Mouse (Mus musculus) naive thymus-derived CD4-positive, alpha-beta T cell, adult 5 months (primary cell): ENCODE data around the gene Slc35g3. TPM values are rescaled to one million over a fixed set of nuclear protein-coding genes. Genes with fewer than 3 reads are reported as not detected.

ENCODE experiments used
- polyA plus RNA-seq: library from polyadenylated mRNA; unstranded; fragments of 100-300 nt; shearing (Covaris generic); gene quantifications from one replicate; pipeline ENCODE4 v1.2.1, GENCODE M21; 2017

Slc35g3 gene
- polyA plus RNA-seq: not detected

DNA sequence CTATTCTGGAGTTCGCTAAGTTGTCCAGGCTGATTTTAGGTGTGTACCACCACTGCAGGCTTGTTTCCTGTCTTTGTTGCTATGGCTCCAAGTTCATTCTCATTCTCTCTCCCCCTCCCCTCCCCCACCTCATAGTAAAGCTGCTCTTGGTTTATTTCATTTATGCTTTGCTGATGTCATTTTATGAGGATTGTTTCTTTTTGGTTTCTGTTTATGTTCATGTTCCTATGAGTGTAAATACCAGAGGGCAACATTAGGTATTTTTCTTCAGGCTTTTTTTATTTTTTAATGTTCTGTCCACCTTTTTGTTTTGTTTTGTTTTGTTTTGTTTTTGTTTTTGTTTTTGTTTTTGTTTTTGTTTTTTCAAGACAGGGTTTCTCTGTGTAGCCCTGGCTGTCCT is at the start of gene Slc35g3:
Gene Slc35g3 (minus strand): TSS at position 101 of the 400 bp plus-strand sequence.

GRCm38 (mm10) chr11:69804972-69805909 is 43.5 kb upstream of the Slc35g3 start, which contains the start of gene Tmem102:
TSS of gene Tmem102 (minus strand) at chr11:69805624.

GRCm38 (mm10) chr11:69801379-69801977 is 39.7 kb upstream of the Slc35g3 start, which contains the start of gene Fgf11:
TSS of gene Fgf11 (minus strand) at chr11:69801857.

DNA sequence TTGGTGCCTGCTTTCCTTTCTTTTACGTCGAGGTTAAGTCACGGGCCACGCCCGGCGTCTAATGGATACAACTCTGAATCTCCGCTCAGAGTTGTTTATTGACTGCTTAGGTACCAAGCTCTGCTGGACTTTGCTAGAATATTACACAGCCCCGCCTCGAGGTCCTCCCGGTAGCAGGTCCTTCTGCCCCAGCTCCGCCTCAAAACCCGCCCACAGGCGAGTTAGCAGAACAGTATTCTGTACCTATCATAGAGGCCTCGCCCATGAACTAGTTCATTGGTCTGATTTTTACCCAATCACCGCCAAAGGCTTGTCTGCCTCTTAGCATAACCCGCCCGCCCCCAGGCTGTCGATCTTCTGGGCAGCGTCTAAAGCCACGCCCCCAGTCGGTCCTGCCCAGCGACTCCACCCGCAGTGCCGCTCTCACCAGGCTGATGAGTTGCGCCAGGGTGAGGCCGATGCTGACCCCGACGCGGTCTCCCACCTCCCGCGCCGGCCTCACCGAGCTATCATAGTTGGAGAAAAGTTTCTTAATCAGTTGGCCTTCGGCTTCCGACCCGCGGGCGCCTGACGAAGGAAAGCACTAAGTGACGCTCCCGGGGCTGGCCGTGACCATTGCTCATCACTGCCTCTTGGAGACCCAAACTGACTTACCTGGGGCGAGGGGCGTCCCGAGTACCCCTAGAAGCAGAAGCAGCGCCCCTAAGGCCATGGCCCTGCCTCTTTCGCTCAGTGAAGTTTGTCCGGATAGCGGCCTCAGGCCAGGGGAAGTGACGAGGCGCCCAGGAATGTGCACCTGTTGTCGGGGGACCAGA is 33.6 kb upstream of the Slc35g3 start, which contains the start of gene Chrnb1:
Gene Chrnb1 (minus strand): TSS at position 776 of the 815 bp plus-strand sequence.

GRCm38 (mm10) chr11:69765221-69766125 is 3.7 kb upstream of the Slc35g3 start, which contains the start of gene Zbtb4:
TSS of gene Zbtb4 (plus strand) at chr11:69765912.

GRCm38 (mm10) chr11:69758478-69758970 is 3.2 kb downstream of the Slc35g3 start, which contains the start of gene Polr2a:
TSS of gene Polr2a (minus strand) at chr11:69758637.

Other genes with a start within 250 kb of the Slc35g3 start
- gene Dnah2, start 212.9 kb downstream of the Slc35g3 start, polyA plus RNA-seq: 0.02 TPM
- gene Efnb3, start 201.8 kb downstream of the Slc35g3 start, polyA plus RNA-seq: 0.11 TPM
- 14.9 TPM for gene Wrap53, start 181.7 kb downstream of the Slc35g3 start, polyA plus RNA-seq
- 212 TPM for gene Trp53, start 181.6 kb downstream of the Slc35g3 start, polyA plus RNA-seq
- not detected for gene Atp1b2, start 156.0 kb downstream of the Slc35g3 start, polyA plus RNA-seq
- gene Shbg, start 144.1 kb downstream of the Slc35g3 start, polyA plus RNA-seq: not detected
- not detected for gene Sat2, start 139.9 kb downstream of the Slc35g3 start, polyA plus RNA-seq
- 73.2 TPM for gene Fxr2, start 129.0 kb downstream of the Slc35g3 start, polyA plus RNA-seq
- gene Sox15, start 106.7 kb downstream of the Slc35g3 start, polyA plus RNA-seq: not detected
- gene Mpdu1, start 99.3 kb downstream of the Slc35g3 start, polyA plus RNA-seq: 49.4 TPM
- 2.1 TPM for gene Cd68, start 95.8 kb downstream of the Slc35g3 start, polyA plus RNA-seq
- 703 TPM for gene Eif4a1, start 89.5 kb downstream of the Slc35g3 start, polyA plus RNA-seq
- gene Senp3, start 79.9 kb downstream of the Slc35g3 start, polyA plus RNA-seq: 41.7 TPM
- not detected for gene Tnfsf13, start 76.2 kb downstream of the Slc35g3 start, polyA plus RNA-seq
- not detected for gene Tnfsf12, start 66.1 kb downstream of the Slc35g3 start, polyA plus RNA-seq
- gene Tnfsfm13, start 65.9 kb downstream of the Slc35g3 start, polyA plus RNA-seq: not detected
- 56.9 TPM for gene Polr2a, start 3.3 kb downstream of the Slc35g3 start, polyA plus RNA-seq
- 8.0 TPM for gene Zbtb4, start 3.9 kb upstream of the Slc35g3 start, polyA plus RNA-seq
- gene Chrnb1, start 34.0 kb upstream of the Slc35g3 start, polyA plus RNA-seq: 2.2 TPM
- gene Fgf11, start 39.9 kb upstream of the Slc35g3 start, polyA plus RNA-seq: not detected
- gene Tmem102, start 43.7 kb upstream of the Slc35g3 start, polyA plus RNA-seq: not detected
- gene Gm39566, start 53.3 kb upstream of the Slc35g3 start, polyA plus RNA-seq: not detected
- gene Spem2, start 56.5 kb upstream of the Slc35g3 start, polyA plus RNA-seq: not detected
- gene Spem1, start 60.2 kb upstream of the Slc35g3 start, polyA plus RNA-seq: not detected
- 0.09 TPM for gene Nlgn2, start 75.8 kb upstream of the Slc35g3 start, polyA plus RNA-seq
- 27.8 TPM for gene Tmem256, start 76.5 kb upstream of the Slc35g3 start, polyA plus RNA-seq
- gene Plscr3, start 84.4 kb upstream of the Slc35g3 start, polyA plus RNA-seq: 18.0 TPM
- gene Tnk1, start 96.8 kb upstream of the Slc35g3 start, polyA plus RNA-seq: not detected
- not detected for gene Tmem95, start 116.0 kb upstream of the Slc35g3 start, polyA plus RNA-seq
- gene Kctd11, start 119.4 kb upstream of the Slc35g3 start, polyA plus RNA-seq: 0.51 TPM
- gene Acap1, start 133.6 kb upstream of the Slc35g3 start, polyA plus RNA-seq: 615 TPM
- gene 2810408A11Rik, start 139.0 kb upstream of the Slc35g3 start, polyA plus RNA-seq: 2.6 TPM
- gene Neurl4, start 139.1 kb upstream of the Slc35g3 start, polyA plus RNA-seq: 7.7 TPM
- gene Gps2, start 151.9 kb upstream of the Slc35g3 start, polyA plus RNA-seq: 253 TPM
- gene Eif5a, start 160.0 kb upstream of the Slc35g3 start, polyA plus RNA-seq: 965 TPM
- not detected for gene Ybx2, start 173.8 kb upstream of the Slc35g3 start, polyA plus RNA-seq
- gene Slc2a4, start 186.2 kb upstream of the Slc35g3 start, polyA plus RNA-seq: not detected
- not detected for gene Cldn7, start 202.8 kb upstream of the Slc35g3 start, polyA plus RNA-seq
- gene Ctdnep1, start 219.2 kb upstream of the Slc35g3 start, polyA plus RNA-seq: 31.4 TPM
- gene Elp5, start 220.5 kb upstream of the Slc35g3 start, polyA plus RNA-seq: 47.8 TPM
- 310 TPM for gene Gabarap, start 229.2 kb upstream of the Slc35g3 start, polyA plus RNA-seq
- gene Phf23, start 233.8 kb upstream of the Slc35g3 start, polyA plus RNA-seq: 49.5 TPM
- gene Dvl2, start 238.6 kb upstream of the Slc35g3 start, polyA plus RNA-seq: 27.2 TPM